Mouse (Mus musculus): ENCODE results near the gene Nectin1.

Gene Nectin1

DNA sequence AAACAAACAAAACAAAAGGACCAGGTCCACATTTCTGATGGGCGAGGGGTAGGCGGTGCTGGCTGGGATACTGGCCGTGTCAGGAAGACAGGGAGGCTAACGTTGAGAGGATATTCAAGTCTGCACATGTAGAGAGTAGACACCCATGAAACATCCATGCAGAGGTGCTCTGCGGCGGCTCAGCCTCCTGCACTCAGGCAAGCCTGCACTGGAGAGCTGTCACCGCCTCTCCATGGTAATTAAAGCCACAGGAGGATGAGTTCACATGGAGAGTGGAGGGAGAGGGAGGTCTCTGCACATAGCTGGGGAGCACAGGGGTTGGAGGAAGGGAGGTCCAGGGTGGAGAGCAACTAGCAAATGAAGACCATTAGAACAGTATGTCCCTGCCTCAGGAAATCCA lies 107.4 kb downstream of the Nectin1 start:
- no peak for ATAC-seq (ENCODE audit: insufficient number of reproducible peaks, low FRiP score, low TSS enrichment)

- no peak for ATAC-seq (ENCODE audit: insufficient number of reproducible peaks, low FRiP score, low TSS enrichment)
These were observed 112.1 kb downstream of the Nectin1 start for GRCm38 (mm10) chr9:43855887-43856286.
